Mouse (Mus musculus) left cerebral cortex, adult 9 months (tissue): ENCODE results near the gene Rpl27.
"Not testable (repeated sequence)": the region's sequence is repeated elsewhere in the genome, so short reads cannot be mapped to it uniquely, and the experiment has no call there.

ENCODE experiments used
- DNase-seq, 2 experiments: peaks; one replicate each; pipeline ENCODE4 v3.0.0; 2022; ENCODE audit warnings: low spot score in 2 of 2

Rpl27 gene

DNA sequence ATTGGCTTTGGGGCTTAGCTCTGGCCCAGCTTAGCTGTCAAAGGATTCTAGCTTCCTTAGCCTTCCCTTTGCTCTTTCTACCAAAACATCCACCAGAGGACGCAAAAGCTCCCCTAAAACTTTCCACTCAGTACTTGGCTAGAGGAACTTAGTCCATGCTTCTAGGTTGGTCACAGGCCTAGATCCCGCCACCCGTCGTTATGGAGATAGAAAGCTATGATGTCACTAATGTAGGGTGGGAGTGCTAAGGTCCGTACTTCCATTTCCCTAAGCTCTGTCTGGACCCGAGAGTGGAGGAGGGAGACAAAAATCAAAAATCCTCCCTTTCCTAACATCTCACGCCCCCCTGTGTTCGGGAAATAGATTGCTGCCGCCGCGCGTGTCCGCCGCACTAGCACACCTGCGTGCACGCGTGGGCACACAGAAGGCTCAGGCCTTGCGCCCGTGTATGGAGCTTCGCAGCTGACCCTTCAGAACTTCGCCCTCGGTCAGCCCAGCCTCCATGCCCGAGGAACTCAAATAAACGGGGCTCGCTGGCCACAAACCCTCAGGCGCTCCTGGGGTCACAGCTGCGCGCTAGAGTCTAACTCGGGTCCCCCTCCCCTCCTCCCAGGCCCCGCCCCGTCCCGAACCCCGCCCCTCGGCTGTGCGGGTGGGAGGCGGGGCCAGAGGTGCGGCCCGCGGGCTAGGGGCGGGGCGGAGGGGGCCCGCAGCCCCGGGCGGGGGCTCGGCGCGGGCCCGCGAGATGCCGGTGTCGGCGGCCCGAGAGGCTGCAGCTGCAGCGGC, 25.6 kb downstream of the Rpl27 start:
- DNase-seq: peak; percentile 59 to 81

DNA sequence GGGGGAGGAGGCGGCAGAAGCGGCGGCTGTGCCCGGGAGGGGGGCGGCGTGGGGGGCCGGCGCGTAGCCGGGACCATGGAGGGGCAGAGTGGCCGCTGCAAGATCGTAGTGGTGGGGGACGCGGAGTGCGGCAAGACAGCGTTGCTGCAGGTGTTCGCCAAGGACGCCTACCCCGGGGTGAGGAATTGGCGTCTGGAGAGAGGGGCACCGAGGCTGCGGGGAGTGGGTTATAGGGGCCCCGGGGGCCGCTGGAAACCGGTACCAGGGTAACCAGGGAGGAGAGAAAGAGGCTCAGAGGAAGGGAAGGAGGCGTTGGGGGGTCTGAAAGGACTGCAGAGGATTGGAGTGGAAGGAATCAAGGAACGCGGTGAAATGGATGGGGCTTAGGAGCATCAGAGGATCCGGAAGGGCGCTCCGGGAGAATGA, 26.2 kb downstream of the Rpl27 start:
- DNase-seq: no peak

DNA sequence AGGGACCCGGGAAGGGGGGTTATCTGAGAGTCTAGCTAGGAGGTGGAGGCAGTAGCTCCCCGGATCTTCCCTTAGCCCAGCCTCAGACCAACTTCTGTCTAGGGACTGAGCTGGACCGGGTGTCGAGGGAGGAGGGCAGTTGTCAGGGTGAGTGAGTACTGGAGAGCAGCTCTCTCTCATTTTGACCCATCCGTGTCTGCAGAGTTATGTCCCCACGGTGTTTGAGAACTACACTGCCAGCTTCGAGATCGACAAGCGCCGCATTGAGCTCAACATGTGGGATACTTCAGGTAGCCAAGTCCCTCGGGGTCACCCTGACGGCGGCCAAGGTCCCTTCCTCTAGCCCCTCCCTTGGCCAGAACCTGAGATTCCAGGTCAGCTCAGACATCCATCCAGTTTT, 26.6 kb downstream of the Rpl27 start:
- DNase-seq: no peak

- DNase-seq: no peak
Measured at GRCm38 (mm10) chr11:101469155-101469554, 27.1 kb downstream of the Rpl27 start.

GRCm38 (mm10) chr11:101470206-101470605, 28.1 kb downstream of the Rpl27 start:
- DNase-seq: no peak

GRCm38 (mm10) chr11:101471926-101472325, 29.8 kb downstream of the Rpl27 start:
- no peak for DNase-seq

- DNase-seq: no peak
Measured at GRCm38 (mm10) chr11:101472336-101472735, 30.2 kb downstream of the Rpl27 start.

DNA sequence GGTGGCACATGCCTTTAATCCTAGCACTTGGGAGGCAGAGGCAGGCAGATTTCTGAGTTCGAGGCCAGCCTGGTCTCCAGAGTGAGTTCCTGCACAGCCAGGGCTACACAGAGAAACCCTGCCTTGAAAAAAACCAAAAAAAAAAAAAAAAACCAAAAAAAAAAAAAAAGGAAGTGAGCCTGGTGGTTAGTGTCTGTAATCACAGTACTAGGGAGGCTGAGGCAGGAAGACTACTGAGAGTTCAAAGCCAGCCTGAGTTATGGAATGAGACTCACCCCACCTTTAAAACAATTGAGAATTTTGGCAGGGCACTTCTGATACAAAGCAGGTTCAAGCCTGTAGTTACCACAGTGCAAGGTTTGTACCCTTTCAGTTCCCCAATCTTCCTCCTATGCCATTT, 31.6 kb downstream of the Rpl27 start:
- not testable (repeated sequence) for DNase-seq

DNA sequence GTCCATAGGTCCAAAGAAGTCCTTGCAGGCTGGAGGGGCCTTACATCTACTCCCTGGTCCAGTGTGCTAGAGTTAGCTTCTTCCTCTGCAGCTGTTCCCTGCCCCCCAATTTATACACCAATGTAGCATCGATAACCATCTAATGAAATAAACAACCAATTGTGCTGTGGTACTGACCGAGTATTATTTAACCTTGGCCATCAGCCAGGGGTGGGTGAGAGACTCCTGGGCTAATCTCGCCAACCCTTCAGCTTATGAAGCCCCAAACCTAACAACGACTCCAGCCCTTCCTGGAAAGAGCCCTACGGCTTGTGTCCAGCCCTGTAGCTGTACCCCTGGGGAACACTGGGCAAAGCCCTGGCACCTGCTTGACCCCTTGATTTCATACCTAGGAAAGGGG, 32.2 kb downstream of the Rpl27 start:
- no peak for DNase-seq

DNA sequence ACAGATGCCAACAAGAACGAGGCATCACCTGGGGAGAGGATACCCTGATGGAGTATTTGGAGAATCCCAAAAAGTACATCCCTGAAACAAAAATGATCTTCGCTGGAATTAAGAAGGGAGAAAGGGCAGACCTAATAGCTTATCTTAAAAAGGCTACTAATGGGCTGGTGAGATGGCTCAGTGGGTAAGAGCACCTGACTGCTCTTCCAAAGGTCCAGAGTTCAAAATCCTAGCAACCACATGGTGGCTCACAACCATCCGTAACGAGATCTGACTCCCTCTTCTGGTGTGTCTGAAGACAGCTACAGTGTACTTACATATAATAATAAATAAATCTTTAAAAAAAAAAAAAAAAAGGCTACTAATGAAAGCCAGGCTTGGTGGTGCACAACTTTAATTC, 34.3 kb downstream of the Rpl27 start:
- not testable (repeated sequence) for DNase-seq

DNA sequence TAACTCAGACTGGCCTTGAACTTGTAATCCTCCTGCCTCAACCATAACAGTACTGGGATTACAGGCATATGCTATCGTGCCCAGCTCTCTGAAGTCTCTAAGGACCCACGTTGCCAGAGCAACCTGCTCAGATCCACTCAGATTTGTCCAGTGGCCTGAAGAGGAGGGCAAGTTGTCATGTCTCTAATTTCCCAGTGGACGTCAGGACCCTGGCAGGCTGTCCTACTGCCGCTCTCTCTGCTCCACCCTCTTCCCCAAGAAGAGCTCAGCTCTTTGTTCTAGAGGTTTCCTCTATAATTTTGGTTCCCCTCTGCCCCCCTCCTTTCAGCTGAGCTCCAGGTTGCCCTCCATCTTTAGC, 35.1 kb downstream of the Rpl27 start:
- DNase-seq: no peak

GRCm38 (mm10) chr11:101477552-101478211, 35.6 kb downstream of the Rpl27 start:
- DNase-seq: no peak

- peak in 1 of 2 experiments; percentile 24 for DNase-seq
Measured at GRCm38 (mm10) chr11:101479171-101479635, 37.1 kb downstream of the Rpl27 start.

DNA sequence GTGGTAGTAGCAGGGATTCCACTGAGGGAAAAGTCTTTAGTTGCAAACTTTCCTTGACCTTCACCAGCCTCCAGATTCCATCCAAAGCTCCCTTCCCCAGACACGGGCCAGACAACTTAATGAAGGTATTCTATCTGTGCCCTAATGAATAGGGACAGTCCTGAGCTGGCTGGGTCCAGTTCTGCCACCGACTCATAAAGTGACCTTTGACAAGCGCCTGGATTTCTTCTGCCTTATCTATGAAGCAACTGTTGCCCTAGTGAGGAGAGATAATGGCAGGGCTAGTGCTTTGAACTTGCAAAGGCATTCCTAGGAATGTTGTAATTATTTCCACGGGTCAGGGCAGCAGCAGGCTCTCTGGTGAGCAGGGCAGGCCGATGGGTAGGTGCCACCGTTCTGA, 38.8 kb downstream of the Rpl27 start:
- DNase-seq: no peak

- no peak for DNase-seq
Measured at GRCm38 (mm10) chr11:101483804-101484203, 41.7 kb downstream of the Rpl27 start.

GRCm38 (mm10) chr11:101484245-101484644, 42.1 kb downstream of the Rpl27 start:
- DNase-seq: no peak

DNA sequence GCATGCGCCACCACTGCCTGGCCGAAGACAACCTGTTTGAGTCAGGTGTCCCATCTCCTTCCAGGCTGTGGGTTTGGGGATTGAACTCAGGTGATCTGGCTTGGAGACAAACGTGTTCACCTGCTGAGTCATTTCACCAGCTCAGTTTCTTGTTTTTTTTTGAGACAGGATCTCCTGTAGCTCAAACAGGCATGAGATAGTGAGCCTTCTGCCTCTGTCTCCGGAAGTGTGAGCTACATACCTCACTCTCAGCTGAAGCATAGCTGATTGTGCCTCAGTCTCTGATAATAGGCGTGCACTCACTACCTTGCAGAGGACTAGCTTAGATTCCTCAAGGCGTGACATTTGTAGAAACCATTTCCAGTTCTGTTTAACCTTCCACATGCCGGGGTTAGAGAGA, 42.7 kb downstream of the Rpl27 start:
- DNase-seq: no peak

GRCm38 (mm10) chr11:101485509-101486028, 43.5 kb downstream of the Rpl27 start:
- DNase-seq: no peak

DNA sequence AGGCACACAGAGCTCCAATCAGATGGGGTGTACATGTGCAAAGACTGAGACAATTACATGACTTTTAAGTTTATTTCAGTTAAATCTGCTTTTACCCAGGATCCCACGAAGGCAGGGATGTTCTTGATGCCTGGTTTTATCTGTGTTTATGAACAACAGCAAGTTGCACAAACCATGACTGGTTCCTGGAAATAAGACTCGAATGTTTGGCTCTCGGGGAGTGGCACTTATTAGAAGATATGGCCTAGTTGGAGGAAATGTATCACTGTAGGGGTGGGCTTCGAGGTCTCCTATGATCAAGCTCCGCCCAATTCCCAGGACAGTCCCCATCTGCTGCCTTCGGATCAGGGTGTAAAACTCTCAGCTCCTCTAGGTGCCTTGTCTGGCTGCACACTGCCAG, 44.0 kb downstream of the Rpl27 start:
- no peak for DNase-seq
